Mouse (Mus musculus): ENCODE measurements at regions not wholly inside any gene's neighbourhood (a gene's known extent, or its start where the extent isn't known, plus 50 kb on each side); places are given as distances from the start of the nearest gene placed in this dataset.

GRCm38 (mm10) chr1:164526748-164527147 is 68.6 kb upstream of the Atp1b1 start:
- TF ChIP-seq CTCF (IDR thresholded peaks at IDR 0.05; ENCODE audit: extremely low read depth, insufficient read depth, insufficient read length, insufficient replicate concordance) (no peak), POLR2A (IDR thresholded peaks at IDR 0.05; ENCODE audit: low read depth, low read length) (no peak)
